Mouse (Mus musculus) C2C12 (cell line): ENCODE data around the gene Cdkn1a.

Experiments used
- CTCF ChIP-seq: IDR thresholded peaks from one replicate; pipeline ENCODE4 v1.5.1; 2011; ENCODE audit not compliant: control insufficient read depth, insufficient read depth, insufficient read length
- MAX ChIP-seq: IDR thresholded peaks from one replicate; pipeline ENCODE4 v1.6.1; 2011; ENCODE audit warnings: mild to moderate bottlenecking, control low read depth
- MYOD1 ChIP-seq: IDR thresholded peaks from one replicate; pipeline ENCODE4 v1.6.1; 2011; ENCODE audit warnings: low read depth; ENCODE audit not compliant: control insufficient read depth, insufficient read length
- MYOG ChIP-seq: IDR thresholded peaks from one replicate; pipeline ENCODE4 v1.6.1; 2011; ENCODE audit not compliant: control insufficient read depth, insufficient read length; ENCODE audit errors: extremely low read depth

GRCm38 (mm10) chr17:29113591-29114352, 23.0 kb downstream of the Cdkn1a start, which contains the start of gene Rab44:
- TF ChIP-seq CTCF (no peak), MAX (no peak), MYOD1 (no peak), MYOG (no peak)
